Mouse (Mus musculus): ENCODE measurements around the gene Spib. TPM values are rescaled to one million over a fixed set of nuclear protein-coding genes. Genes with fewer than 3 reads are reported as not detected.

Gene Spib
- polyA plus RNA-seq, 1 experiment from 2014 or later = 0.07 TPM

GRCm38 (mm10) chr7:44525126-44525832 lies 6.6 kb downstream of the Spib start:
- Histone ChIP-seq H3K9ac (ENCODE audit: low read length) (peak overlapping the region; percentile 28; the same call in 1 of the 2 replicates), H3K4me2 (ENCODE audit: low read depth, severe bottlenecking) (no peak overlapping the region), H3K4me3 (ENCODE audit: low read depth, low read length) (0 out of 2 replicates have a peak overlapping the region, but pooled peaks have one; percentile 5), H3K36me3 (ENCODE audit: control insufficient read depth, insufficient read depth, low read length) (no peaks in the 10 kb centered on the region), H3K4me1 (ENCODE audit: control insufficient read depth, insufficient read depth, low read length) (no peaks in the 10 kb centered on the region), H3K27ac (replicated peaks; ENCODE audit: low read depth, low read length) (no peak overlapping the region), H3K9me3 (ENCODE audit: control insufficient read depth, low read length) (no peaks in the 10 kb centered on the region), H3K27me3 (ENCODE audit: control insufficient read depth, insufficient read depth, low read length) (peaks cover 56% of the 10 kb centered on the region)
- DNase-seq (ENCODE audit: low spot score) (no peak), ATAC-seq (ENCODE audit: insufficient number of reproducible peaks, low FRiP score, low TSS enrichment, low read depth) (no peak)
- WGBS = 18% methylated on average over 22 of the region's 22 CpGs

- H3K4me3 ChIP-seq (ENCODE audit: low read depth, low read length) = 0 out of 2 replicates have a peak within 1 kb of the TSS, but pooled peaks have one; percentile 5
- no peaks in the 10 kb centered on the region for H3K9me3 ChIP-seq (ENCODE audit: control insufficient read depth, low read length)
- H3K27me3 ChIP-seq (ENCODE audit: control insufficient read depth, insufficient read depth, low read length) = peaks cover 56% of the 10 kb centered on the region
- no peak within 1 kb of the TSS for H3K4me2 ChIP-seq (ENCODE audit: low read depth, severe bottlenecking)
- H3K4me1 ChIP-seq (ENCODE audit: control insufficient read depth, insufficient read depth, low read length) = no peaks in the 10 kb centered on the region
- DNase-seq (ENCODE audit: low spot score) (no peak), ATAC-seq (ENCODE audit: insufficient number of reproducible peaks, low FRiP score, low TSS enrichment, low read depth) (no peak)
- WGBS = 25% methylated on average over 12 of the region's 12 CpGs
- H3K36me3 ChIP-seq (ENCODE audit: control insufficient read depth, insufficient read depth, low read length) = no peaks in the 10 kb centered on the region
- no peak within 1 kb of the TSS for H3K27ac ChIP-seq (replicated peaks; ENCODE audit: low read depth, low read length)
- H3K9ac ChIP-seq (ENCODE audit: low read length) = peak within 1 kb of the TSS; percentile 28; the same call in 1 of the 2 replicates
Observed at GRCm38 (mm10) chr7:44524502-44524901, 7.4 kb downstream of the Spib start, which contains the start of gene Mybpc2. Mybpc2 (minus strand) TSS chr7:44524656.

- peaks cover 55% of the 10 kb centered on the region for H3K27me3 ChIP-seq (ENCODE audit: control insufficient read depth, insufficient read depth, low read length)
- WGBS = 78% methylated on average over 2 of the region's 2 CpGs
Observed at GRCm38 (mm10) chr7:44523056-44523455, 8.8 kb downstream of the Spib start.

GRCm38 (mm10) chr7:44521710-44522109 lies 10.2 kb downstream of the Spib start:
- no peaks in the 10 kb centered on the region for H3K9me3 ChIP-seq (ENCODE audit: control insufficient read depth, low read length)
- H3K27me3 ChIP-seq (ENCODE audit: control insufficient read depth, insufficient read depth, low read length) = peaks cover 48% of the 10 kb centered on the region
- H3K4me2 ChIP-seq (ENCODE audit: low read depth, severe bottlenecking) = no peak overlapping the region; the same call in 1 of the 2 replicates
- peak overlapping the region; percentile 27; the same call in 1 of the 2 replicates for H3K9ac ChIP-seq (ENCODE audit: low read length)
- no peak overlapping the region for H3K4me3 ChIP-seq (ENCODE audit: low read depth, low read length)
- H3K36me3 ChIP-seq (ENCODE audit: control insufficient read depth, insufficient read depth, low read length) = no peaks in the 10 kb centered on the region
- DNase-seq (ENCODE audit: low spot score) (peak; percentile 75), ATAC-seq (ENCODE audit: insufficient number of reproducible peaks, low FRiP score, low TSS enrichment, low read depth) (0 out of 2 replicates have a peak, but pooled peaks have one; percentile 12)
- no peaks in the 10 kb centered on the region for H3K4me1 ChIP-seq (ENCODE audit: control insufficient read depth, insufficient read depth, low read length)
- 2% methylated on average over 20 of the region's 20 CpGs for WGBS
- no peak overlapping the region for H3K27ac ChIP-seq (replicated peaks; ENCODE audit: low read depth, low read length)

More at GRCm38 (mm10) chr7:44523056-44523455, 8.8 kb downstream of the Spib start:
- H3K9ac ChIP-seq (ENCODE audit: low read length) = no peak overlapping the region
- DNase-seq (ENCODE audit: low spot score) (no peak), ATAC-seq (ENCODE audit: insufficient number of reproducible peaks, low FRiP score, low TSS enrichment, low read depth) (no peak)
- H3K4me1 ChIP-seq (ENCODE audit: control insufficient read depth, insufficient read depth, low read length) = no peaks in the 10 kb centered on the region
- no peak overlapping the region for H3K27ac ChIP-seq (replicated peaks; ENCODE audit: low read depth, low read length)
- H3K9me3 ChIP-seq (ENCODE audit: control insufficient read depth, low read length) = no peaks in the 10 kb centered on the region
- H3K36me3 ChIP-seq (ENCODE audit: control insufficient read depth, insufficient read depth, low read length) = no peaks in the 10 kb centered on the region
- H3K4me3 ChIP-seq (ENCODE audit: low read depth, low read length) = no peak overlapping the region
- no peak overlapping the region for H3K4me2 ChIP-seq (ENCODE audit: low read depth, severe bottlenecking)

- Histone ChIP-seq H3K9me3 (ENCODE audit: control insufficient read depth, low read length) (no peaks in the 10 kb centered on the region), H3K4me3 (ENCODE audit: low read depth, low read length) (no peak overlapping the region), H3K4me1 (ENCODE audit: control insufficient read depth, insufficient read depth, low read length) (no peaks in the 10 kb centered on the region), H3K4me2 (ENCODE audit: low read depth, severe bottlenecking) (no peak overlapping the region), H3K36me3 (ENCODE audit: control insufficient read depth, insufficient read depth, low read length) (no peaks in the 10 kb centered on the region), H3K9ac (ENCODE audit: low read length) (no peak overlapping the region), H3K27ac (replicated peaks; ENCODE audit: low read depth, low read length) (no peak overlapping the region), H3K27me3 (ENCODE audit: control insufficient read depth, insufficient read depth, low read length) (peaks cover 42% of the 10 kb centered on the region)
- DNase-seq (ENCODE audit: low spot score) (no peak), ATAC-seq (ENCODE audit: insufficient number of reproducible peaks, low FRiP score, low TSS enrichment, low read depth) (no peak)
- 63% methylated on average over 3 of the region's 3 CpGs for WGBS
Observed at GRCm38 (mm10) chr7:44520990-44521389, 10.9 kb downstream of the Spib start.

GRCm38 (mm10) chr7:44519240-44519913 lies 12.5 kb downstream of the Spib start:
- Histone ChIP-seq H3K9ac (ENCODE audit: low read length) (no peak overlapping the region), H3K27me3 (ENCODE audit: control insufficient read depth, insufficient read depth, low read length) (peaks cover 32% of the 10 kb centered on the region), H3K4me3 (ENCODE audit: low read depth, low read length) (no peak overlapping the region), H3K4me2 (ENCODE audit: low read depth, severe bottlenecking) (no peak overlapping the region), H3K4me1 (ENCODE audit: control insufficient read depth, insufficient read depth, low read length) (no peaks in the 10 kb centered on the region), H3K27ac (replicated peaks; ENCODE audit: low read depth, low read length) (no peak overlapping the region), H3K36me3 (ENCODE audit: control insufficient read depth, insufficient read depth, low read length) (no peaks in the 10 kb centered on the region), H3K9me3 (ENCODE audit: control insufficient read depth, low read length) (no peaks in the 10 kb centered on the region)
- WGBS = 75% methylated on average over 9 of the region's 9 CpGs
- no peak for DNase-seq (ENCODE audit: low spot score)
- no peak for ATAC-seq (ENCODE audit: insufficient number of reproducible peaks, low FRiP score, low TSS enrichment, low read depth)

GRCm38 (mm10) chr7:44507491-44507890 lies 24.4 kb downstream of the Spib start:
- DNase-seq (ENCODE audit: low spot score) (no peak), ATAC-seq (ENCODE audit: insufficient number of reproducible peaks, low FRiP score, low TSS enrichment, low read depth) (no peak)
- Histone ChIP-seq H3K27me3 (ENCODE audit: control insufficient read depth, insufficient read depth, low read length) (no peaks in the 10 kb centered on the region), H3K9ac (ENCODE audit: low read length) (no peak overlapping the region), H3K4me2 (ENCODE audit: low read depth, severe bottlenecking) (no peak overlapping the region), H3K4me3 (ENCODE audit: low read depth, low read length) (no peak overlapping the region), H3K27ac (replicated peaks; ENCODE audit: low read depth, low read length) (no peak overlapping the region), H3K36me3 (ENCODE audit: control insufficient read depth, insufficient read depth, low read length) (no peaks in the 10 kb centered on the region), H3K4me1 (ENCODE audit: control insufficient read depth, insufficient read depth, low read length) (no peaks in the 10 kb centered on the region), H3K9me3 (ENCODE audit: control insufficient read depth, low read length) (no peaks in the 10 kb centered on the region)

GRCm38 (mm10) chr7:44501563-44502115 lies 30.2 kb downstream of the Spib start:
- Histone ChIP-seq H3K4me2 (ENCODE audit: low read depth, severe bottlenecking) (no peak overlapping the region), H3K36me3 (ENCODE audit: control insufficient read depth, insufficient read depth, low read length) (no peaks in the 10 kb centered on the region), H3K27me3 (ENCODE audit: control insufficient read depth, insufficient read depth, low read length) (no peaks in the 10 kb centered on the region), H3K9me3 (ENCODE audit: control insufficient read depth, low read length) (no peaks in the 10 kb centered on the region), H3K4me3 (ENCODE audit: low read depth, low read length) (no peak overlapping the region), H3K4me1 (ENCODE audit: control insufficient read depth, insufficient read depth, low read length) (peaks cover 3% of the 10 kb centered on the region; the same call in 1 of the 2 replicates), H3K27ac (replicated peaks; ENCODE audit: low read depth, low read length) (no peak overlapping the region), H3K9ac (ENCODE audit: low read length) (no peak overlapping the region)
- peak; percentile 83 for DNase-seq (ENCODE audit: low spot score)
- 36% methylated on average over 5 of the region's 5 CpGs for WGBS
- no peak for ATAC-seq (ENCODE audit: insufficient number of reproducible peaks, low FRiP score, low TSS enrichment, low read depth)
